Mouse (Mus musculus) kidney, adult 2 months (tissue): Measurements from ENCODE around the gene 6030468B19Rik.

Source experiments
- CTCF ChIP-seq: fragments of 200-500 bp; conservative IDR thresholded peaks from 2 replicates; pipeline ENCODE4 v1.5.1; 2011; ENCODE audit warnings: low read depth, mild to moderate bottlenecking, control low read depth, low read length, moderate library complexity, mixed read lengths; ENCODE audit not compliant: insufficient read depth, insufficient read length
- POLR2A ChIP-seq: fragments of 200-500 bp; IDR thresholded peaks from one replicate; pipeline ENCODE4 v1.6.1; 2011; ENCODE audit warnings: low read depth, low read length, control low read depth

- TF ChIP-seq POLR2A (no peak), CTCF (peak; percentile 85)
These were observed 11.2 kb upstream of the 6030468B19Rik start for GRCm38 (mm10) chr11:117786294-117786693.
